Mouse (Mus musculus) lung, postnatal 0 days (tissue): ENCODE data around the gene Aldh3a1. TPM values are rescaled to one million over a fixed set of nuclear protein-coding genes. Genes with fewer than 3 reads are reported as not detected.

Experiments
- ATAC-seq: fragments of 200-750 bp; cut with Nextera tagmentation; 2 replicates; pipeline ENCODE4 v1.8.0; 2017; ENCODE audit warnings: moderate library complexity
- DNase-seq: peaks from one replicate; pipeline ENCODE4 v3.0.0-alpha.2; 2016; ENCODE audit warnings: low spot score
- H3K27ac ChIP-seq: fragments of 300-500 bp; sonication (generic); 2 replicates; pipeline ENCODE4 v1.5.1; 2014; ENCODE audit warnings: antibody characterized with exemption, mild to moderate bottlenecking, low read length, mixed read lengths
- H3K27me3 ChIP-seq: fragments of 300-500 bp; sonication (generic); replicated peaks from 2 replicates; pipeline ENCODE4 v1.6.1; 2014; ENCODE audit warnings: low read length, mixed read lengths; ENCODE audit not compliant: insufficient read depth
- H3K36me3 ChIP-seq: fragments of 300-500 bp; sonication (generic); 2 replicates; pipeline ENCODE4 v1.6.1; 2014; ENCODE audit warnings: low read length, mixed read lengths; ENCODE audit not compliant: insufficient read depth
- H3K4me1 ChIP-seq: fragments of 300-500 bp; sonication (generic); 2 replicates; pipeline ENCODE4 v1.6.1; 2014; ENCODE audit warnings: antibody characterized with exemption, low read depth, low read length, mixed read lengths; ENCODE audit not compliant: insufficient read depth
- H3K4me2 ChIP-seq: fragments of 300-500 bp; sonication (generic); replicated peaks from 2 replicates; pipeline ENCODE4 v1.6.1; 2014; ENCODE audit warnings: low read depth, mild to moderate bottlenecking, low read length, moderate library complexity, mixed read lengths
- H3K4me3 ChIP-seq: fragments of 300-500 bp; sonication (generic); 2 replicates; pipeline ENCODE4 v1.5.1; 2014; ENCODE audit warnings: low read depth, low read length
- H3K9ac ChIP-seq: fragments of 300-500 bp; sonication (generic); replicated peaks from 2 replicates; pipeline ENCODE4 v1.6.1; 2014; ENCODE audit warnings: low read depth, mild to moderate bottlenecking
- H3K9me3 ChIP-seq: fragments of 300-500 bp; sonication (generic); 2 replicates; pipeline ENCODE4 v1.6.1; 2016; ENCODE audit warnings: low read length, mixed read lengths
- CTCF ChIP-seq: IDR thresholded peaks from 2 replicates; pipeline ENCODE4 v1.5.1; 2016; ENCODE audit warnings: antibody characterized with exemption, mild to moderate bottlenecking
- EP300 ChIP-seq: IDR thresholded peaks from 2 replicates; pipeline ENCODE4 v1.6.1; 2016; ENCODE audit warnings: antibody characterized with exemption, mild to moderate bottlenecking, control low read depth
- WGBS: fragments of 180-500 bp; shearing (Covaris S2); extraction: QIAGEN DNeasy Blood & Tissue Kit; methylation state at CpG from one replicate; pipeline ENCODE4 v1.1.7; 2014; 5-methylcytosine and 5-hydroxymethylcytosine counted together
- polyA plus RNA-seq: library from polyadenylated mRNA; unstranded; fragments of >200 nt; fragmentation: Nextera tagmentation; extraction: Ambion mirVana; gene quantifications from 2 replicates; pipeline ENCODE4 v1.2.1, GENCODE M21; 2015

Gene Aldh3a1
- polyA plus RNA-seq, 1 experiment from 2014 or later = 7.8 TPM

DNA sequence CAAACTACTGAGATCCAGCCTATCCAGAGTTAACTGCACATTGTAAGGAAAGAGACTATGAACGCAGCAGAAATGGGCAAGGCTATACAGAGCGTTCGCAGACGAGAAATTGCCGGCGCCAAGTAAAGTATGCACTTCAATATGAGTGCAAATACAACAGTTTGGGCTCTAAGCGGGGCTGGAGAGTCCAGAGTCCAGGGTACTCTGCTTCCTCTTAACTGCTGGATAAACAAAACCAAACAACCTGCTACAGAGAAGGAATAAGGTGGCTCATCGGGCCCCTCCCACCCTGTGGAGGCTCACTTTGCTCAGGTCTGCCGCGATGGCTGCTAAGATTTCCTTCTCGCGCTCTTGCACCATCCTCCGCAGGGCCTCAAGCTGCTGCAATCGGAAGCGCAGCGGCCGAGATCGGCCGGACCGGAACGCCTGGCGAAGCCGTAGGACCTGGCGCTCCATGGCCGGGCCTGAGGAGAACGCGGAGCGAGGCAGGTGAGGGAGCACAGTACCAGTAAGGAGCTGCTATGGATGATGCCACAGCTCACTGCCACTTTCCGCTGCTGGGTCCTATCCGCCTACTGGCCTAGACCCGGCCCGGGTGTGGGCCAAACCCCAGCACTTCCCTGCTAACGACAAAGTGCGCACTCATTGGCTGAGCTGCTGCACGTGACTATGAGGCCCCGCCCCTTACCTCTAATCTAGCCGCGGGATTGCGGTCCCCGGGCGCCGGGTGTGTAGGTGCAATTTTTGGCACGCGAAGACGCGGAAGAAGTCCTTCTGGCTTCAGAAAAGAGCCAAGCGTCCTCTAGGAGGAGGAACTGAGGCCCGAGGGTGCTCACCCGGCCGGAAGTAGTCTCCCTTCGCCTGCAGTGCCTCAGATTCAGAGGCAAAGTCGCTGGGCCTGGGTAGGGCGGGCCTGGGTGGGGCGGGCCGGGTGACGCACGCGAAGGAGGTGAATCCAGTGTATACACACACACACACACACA lies 59.5 kb downstream of the Aldh3a1 start, which contains the start of gene Aldh3a2:
Gene Aldh3a2, minus strand, starts transcription at position 914 of the 983 bp plus-strand sequence.
- H3K9ac ChIP-seq = peak within 1 kb of the TSS; percentile 89
- ATAC-seq = peak; percentile 98
- peak; percentile 99 for DNase-seq
- H3K27me3 ChIP-seq = no peaks in the 10 kb centered on the region
- no peaks in the 10 kb centered on the region for H3K9me3 ChIP-seq
- peak within 1 kb of the TSS; percentile 99 for H3K27ac ChIP-seq
- peak within 1 kb of the TSS; percentile 71 for H3K4me3 ChIP-seq
- TF ChIP-seq EP300 = peak; percentile 63; the same call in 1 of the 2 replicates
- TF ChIP-seq CTCF = no peak; the same call in none of the 2 replicates
- peaks cover 21% of the 10 kb centered on the region for H3K36me3 ChIP-seq
- peaks cover 7% of the 10 kb centered on the region; the same call in 1 of the 2 replicates for H3K4me1 ChIP-seq
- under 1% methylated on average over 56 of the region's 58 CpGs for WGBS
- H3K4me2 ChIP-seq = peak within 1 kb of the TSS; percentile 69

Other genes starting within 250 kb of the Aldh3a1 start
- gene Kcnj12, start 185.0 kb upstream of the Aldh3a1 start, polyA plus RNA-seq = 0.33 and 0.61 TPM in 2 replicates
- 8.5 and 10.8 TPM in 2 replicates for gene Tnfrsf13b, start 80.8 kb upstream of the Aldh3a1 start, polyA plus RNA-seq
- gene Usp22, start 32.5 kb upstream of the Aldh3a1 start, polyA plus RNA-seq = 38.4 and 39.9 TPM in 2 replicates
- 67.4 and 68.4 TPM in 2 replicates for gene Aldh3a2, start 59.9 kb downstream of the Aldh3a1 start, polyA plus RNA-seq
- gene Slc47a2, start 135.3 kb downstream of the Aldh3a1 start, polyA plus RNA-seq = 0.19 and 0.20 TPM in 2 replicates
- 2.9 and 3.0 TPM in 2 replicates for gene Slc47a1, start 170.8 kb downstream of the Aldh3a1 start, polyA plus RNA-seq
- 0.24 and 0.32 TPM in 2 replicates for gene Rnf112, start 246.6 kb downstream of the Aldh3a1 start, polyA plus RNA-seq